Mouse (Mus musculus) olfactory bulb, adult 2 months (tissue): ENCODE data around the gene Pcdh15. TPM values are rescaled to one million over a fixed set of nuclear protein-coding genes. Genes with fewer than 3 reads are reported as not detected.

Source experiments
- H3K27ac ChIP-seq: fragments of 200-500 bp; 2 replicates; pipeline ENCODE4 v1.5.1; 2012; ENCODE audit warnings: low read depth, low read length; ENCODE audit not compliant: insufficient read depth
- H3K4me1 ChIP-seq: fragments of 200-500 bp; 2 replicates; pipeline ENCODE4 v1.6.1; 2012; ENCODE audit warnings: low read length; ENCODE audit not compliant: control insufficient read depth, insufficient read depth
- H3K4me3 ChIP-seq: fragments of 200-500 bp; 2 replicates; pipeline ENCODE4 v1.5.1; 2012; ENCODE audit warnings: mild to moderate bottlenecking, low read depth, low read length, moderate library complexity; ENCODE audit not compliant: insufficient read depth
- CTCF ChIP-seq: fragments of 200-500 bp; IDR thresholded peaks from 2 replicates; pipeline ENCODE4 v1.5.1; 2012; ENCODE audit warnings: low read depth, mild to moderate bottlenecking, low read length, moderate library complexity; ENCODE audit not compliant: insufficient read depth
- POLR2A ChIP-seq: fragments of 200-500 bp; IDR thresholded peaks from 2 replicates; pipeline ENCODE4 v1.6.1; 2012; ENCODE audit warnings: mild to moderate bottlenecking, low read depth, low read length, moderate library complexity; ENCODE audit not compliant: insufficient read depth
- WGBS: fragments of 180-500 bp; shearing (Covaris S2); methylation state at CpG from one replicate; pipeline ENCODE4 v1.1.7; 2018; 5-methylcytosine and 5-hydroxymethylcytosine counted together
- polyA plus RNA-seq: library from polyadenylated mRNA; stranded (reverse); fragments of >200 nt; gene quantifications from 2 replicates; pipeline ENCODE4 v1.2.4, GENCODE M21; 2012; ENCODE audit warnings: low replicate concordance; ENCODE audit not compliant: missing spikeins, insufficient read depth, insufficient read length

Pcdh15 gene
- polyA plus RNA-seq, 1 experiment: not detected

- TF ChIP-seq CTCF (no peak), POLR2A (no peak)
Observed at GRCm38 (mm10) chr10:73931996-73932679, 833.0 kb downstream of the Pcdh15 start.

GRCm38 (mm10) chr10:73936121-73936520 is 837.0 kb downstream of the Pcdh15 start:
- WGBS: 28% methylated on average over 5 of the region's 5 CpGs

More at GRCm38 (mm10) chr10:73931996-73932679, 833.0 kb downstream of the Pcdh15 start:
- no peak overlapping the region for H3K27ac ChIP-seq
- H3K4me3 ChIP-seq: no peak overlapping the region
- no peaks in the 10 kb centered on the region for H3K4me1 ChIP-seq
- WGBS: 97% methylated on average over 4 of the region's 4 CpGs

GRCm38 (mm10) chr10:73938989-73939388 is 839.8 kb downstream of the Pcdh15 start:
- WGBS: 72% methylated on average over 3 of the region's 3 CpGs
- Histone ChIP-seq H3K27ac (no peak overlapping the region), H3K4me3 (no peak overlapping the region), H3K4me1 (no peaks in the 10 kb centered on the region)
- TF ChIP-seq CTCF (no peak), POLR2A (no peak)

More at GRCm38 (mm10) chr10:73936121-73936520, 837.0 kb downstream of the Pcdh15 start:
- Histone ChIP-seq H3K4me3 (no peak overlapping the region), H3K27ac (no peak overlapping the region), H3K4me1 (no peaks in the 10 kb centered on the region)
- TF ChIP-seq CTCF: no peak

DNA sequence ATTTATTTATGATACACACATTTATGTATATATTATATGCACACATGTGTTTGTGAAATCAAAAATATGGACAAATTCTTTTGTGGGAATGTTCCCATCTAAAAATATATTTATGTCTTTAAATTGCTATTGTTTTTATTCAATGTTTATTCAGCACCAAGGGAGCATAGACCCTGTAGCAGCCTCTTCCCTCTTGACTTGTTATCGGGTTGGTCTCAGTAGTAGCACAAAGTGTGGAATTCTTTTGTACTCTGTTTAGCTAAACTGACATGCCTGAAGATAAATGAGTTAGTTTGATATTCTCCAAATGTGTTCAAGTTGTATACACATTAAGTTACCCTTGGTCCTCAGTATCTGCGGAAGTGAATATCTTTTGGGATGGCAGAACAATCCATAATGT is 848.7 kb downstream of the Pcdh15 start:
- TF ChIP-seq POLR2A (no peak), CTCF (no peak)
- Histone ChIP-seq H3K4me3 (no peak overlapping the region), H3K27ac (no peak overlapping the region), H3K4me1 (no peaks in the 10 kb centered on the region)
- 65% methylated on average over 2 of the region's 2 CpGs for WGBS

DNA sequence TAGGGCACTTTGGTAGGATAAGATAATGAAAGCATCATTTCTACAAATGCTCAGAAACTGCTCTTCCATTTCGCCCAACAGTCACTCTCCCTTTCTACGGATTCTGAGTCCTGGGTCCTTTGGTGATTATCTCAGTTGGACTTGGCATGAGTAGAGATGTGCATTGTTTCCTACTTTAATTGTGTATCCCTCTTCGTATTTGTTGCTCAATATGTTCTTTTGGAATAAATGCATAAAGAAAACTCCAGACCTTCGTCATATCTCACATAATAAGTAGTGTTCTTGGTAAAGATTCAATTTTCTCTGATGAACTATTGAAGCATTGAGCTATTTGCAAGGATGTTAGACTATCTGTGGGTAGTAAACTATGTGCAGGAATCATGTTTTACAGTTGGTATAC is 854.2 kb downstream of the Pcdh15 start:
- H3K4me1 ChIP-seq: no peaks in the 10 kb centered on the region
- no peak overlapping the region for H3K4me3 ChIP-seq
- 85% methylated on average over 4 of the region's 4 CpGs for WGBS
- TF ChIP-seq CTCF (no peak), POLR2A (no peak)
- no peak overlapping the region for H3K27ac ChIP-seq

DNA sequence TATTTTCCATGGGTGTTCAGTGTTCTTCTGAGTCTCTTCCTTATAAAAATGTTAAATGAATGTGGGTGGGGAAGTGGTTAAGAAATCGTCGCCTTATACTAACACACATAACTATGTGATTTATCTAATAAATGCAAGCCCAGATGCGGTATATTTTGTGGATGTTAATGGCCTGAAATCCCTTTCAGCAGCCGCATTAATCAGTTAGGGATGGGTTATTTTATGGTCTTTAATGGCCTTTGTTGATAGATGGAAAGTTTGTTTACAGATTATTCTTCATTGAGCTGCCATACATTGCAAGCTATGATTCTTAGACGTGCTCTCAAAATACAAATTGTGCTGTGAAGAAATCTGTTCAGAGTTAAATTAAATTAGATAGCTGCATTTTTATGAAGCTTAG is 884.9 kb downstream of the Pcdh15 start:
- TF ChIP-seq POLR2A: no peak
- TF ChIP-seq CTCF: no peak
- WGBS: 80% methylated on average over 5 of the region's 5 CpGs
- no peaks in the 10 kb centered on the region for H3K4me1 ChIP-seq

GRCm38 (mm10) chr10:74008836-74009235 is 909.7 kb downstream of the Pcdh15 start:
- no peak overlapping the region for H3K4me3 ChIP-seq
- H3K4me1 ChIP-seq: no peaks in the 10 kb centered on the region
- no peak for TF ChIP-seq CTCF
- TF ChIP-seq POLR2A: no peak
- H3K27ac ChIP-seq: no peak overlapping the region
- 43% methylated on average over 1 of the region's 1 CpGs for WGBS

More for the DNA sequence above, 884.9 kb downstream of the Pcdh15 start:
- Histone ChIP-seq H3K4me3 (no peak overlapping the region), H3K27ac (no peak overlapping the region)

DNA sequence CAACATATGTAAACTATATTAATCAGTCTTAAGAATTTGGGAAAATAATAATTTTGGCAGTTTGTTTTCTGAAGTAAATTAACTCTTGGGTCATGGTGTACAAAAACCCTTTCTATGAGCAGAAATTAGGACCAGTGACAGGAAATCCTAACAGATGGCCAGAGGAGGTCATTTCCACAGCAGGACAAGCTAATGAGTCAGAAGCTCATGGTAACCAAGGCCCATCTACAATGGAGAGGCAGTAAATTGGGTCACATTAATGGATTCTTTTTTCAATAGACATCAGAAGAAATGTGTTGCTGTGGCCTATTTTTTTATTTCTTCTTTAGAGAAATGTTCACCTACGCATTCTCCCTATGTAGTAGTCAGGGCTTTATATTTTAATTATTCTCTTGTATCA is 923.9 kb downstream of the Pcdh15 start:
- H3K27ac ChIP-seq: no peak overlapping the region
- H3K4me1 ChIP-seq: no peaks in the 10 kb centered on the region
- TF ChIP-seq CTCF: no peak
- no peak for TF ChIP-seq POLR2A
- no peak overlapping the region for H3K4me3 ChIP-seq
- 74% methylated on average over 1 of the region's 1 CpGs for WGBS

GRCm38 (mm10) chr10:74053059-74053458 is 953.9 kb downstream of the Pcdh15 start:
- H3K4me1 ChIP-seq: peaks cover 3% of the 10 kb centered on the region; the same call in 1 of the 2 replicates
- 14% methylated on average over 9 of the region's 9 CpGs for WGBS
- H3K4me3 ChIP-seq: peak overlapping the region; percentile 30; the same call in 1 of the 2 replicates
- TF ChIP-seq CTCF: no peak
- TF ChIP-seq POLR2A: no peak
- peak overlapping the region; percentile 29; the same call in 1 of the 2 replicates for H3K27ac ChIP-seq
